Mouse (Mus musculus): Measurements from ENCODE around the gene Lactb. TPM values are rescaled to one million over a fixed set of nuclear protein-coding genes. Genes with fewer than 3 reads are reported as not detected.
A peak's percentile ranks its signal among the peaks of the same experiment; 100 is the strongest.

Gene Lactb
- polyA plus RNA-seq, 1 experiment from 2014 or later = 9.2 TPM

GRCm38 (mm10) chr9:66977121-66977520 is 1.8 kb upstream of the Lactb start:
- Histone ChIP-seq H3K27me3 (ENCODE audit: poor library complexity, severe bottlenecking) (peaks cover 5% of the 10 kb centered on the region; the same call in 1 of the 2 replicates), H3K27ac (no peak overlapping the region), H3K4me1 (peaks cover 20% of the 10 kb centered on the region), H3K4me3 (no peak overlapping the region), H3K36me3 (replicated peaks) (no peaks in the 10 kb centered on the region), H3K9me3 (no peaks in the 10 kb centered on the region)
- WGBS = 82% methylated on average over 5 of the region's 5 CpGs
- DNase-seq (ENCODE audit: extremely low spot score, low spot score) = no peak

GRCm38 (mm10) chr9:66974721-66975225 is 511 bp downstream of the Lactb start:
- under 1% methylated on average over 41 of the region's 41 CpGs for WGBS
- peak overlapping the region; percentile 88 for H3K27ac ChIP-seq
- H3K36me3 ChIP-seq (replicated peaks) = peaks cover 11% of the 10 kb centered on the region
- no peaks in the 10 kb centered on the region for H3K9me3 ChIP-seq
- H3K4me3 ChIP-seq = peak overlapping the region; percentile 82
- DNase-seq (ENCODE audit: extremely low spot score, low spot score) = peak; percentile 86
- H3K27me3 ChIP-seq (ENCODE audit: poor library complexity, severe bottlenecking) = peaks cover 5% of the 10 kb centered on the region; the same call in 1 of the 2 replicates
- peaks cover 20% of the 10 kb centered on the region for H3K4me1 ChIP-seq

- Histone ChIP-seq H3K36me3 (replicated peaks) (peaks cover 20% of the 10 kb centered on the region), H3K27me3 (ENCODE audit: poor library complexity, severe bottlenecking) (no peaks in the 10 kb centered on the region), H3K27ac (no peak overlapping the region), H3K9me3 (no peaks in the 10 kb centered on the region), H3K4me1 (peaks cover 20% of the 10 kb centered on the region), H3K4me3 (no peak overlapping the region)
- no peak for DNase-seq (ENCODE audit: extremely low spot score, low spot score)
- WGBS = 89% methylated on average over 8 of the region's 8 CpGs
These were observed 4.2 kb downstream of the Lactb start for GRCm38 (mm10) chr9:66971116-66971515.

GRCm38 (mm10) chr9:66967492-66967891 is 7.8 kb downstream of the Lactb start:
- Histone ChIP-seq H3K9me3 (no peaks in the 10 kb centered on the region), H3K4me1 (no peaks in the 10 kb centered on the region), H3K4me3 (no peak overlapping the region), H3K27me3 (ENCODE audit: poor library complexity, severe bottlenecking) (no peaks in the 10 kb centered on the region), H3K27ac (no peak overlapping the region), H3K36me3 (replicated peaks) (peaks cover 20% of the 10 kb centered on the region)
- 93% methylated on average over 8 of the region's 8 CpGs for WGBS
- no peak for DNase-seq (ENCODE audit: extremely low spot score, low spot score)

GRCm38 (mm10) chr9:66961478-66961877 is 13.8 kb downstream of the Lactb start:
- no peak overlapping the region for H3K4me3 ChIP-seq
- WGBS = 82% methylated on average over 3 of the region's 3 CpGs
- no peak overlapping the region for H3K27ac ChIP-seq
- no peaks in the 10 kb centered on the region for H3K9me3 ChIP-seq
- no peaks in the 10 kb centered on the region for H3K27me3 ChIP-seq (ENCODE audit: poor library complexity, severe bottlenecking)
- DNase-seq (ENCODE audit: extremely low spot score, low spot score) = no peak
- no peaks in the 10 kb centered on the region for H3K4me1 ChIP-seq
- no peaks in the 10 kb centered on the region for H3K36me3 ChIP-seq (replicated peaks)

- Histone ChIP-seq H3K9me3 (no peaks in the 10 kb centered on the region), H3K4me3 (no peak overlapping the region), H3K27ac (no peak overlapping the region), H3K36me3 (replicated peaks) (peaks cover 3% of the 10 kb centered on the region; the same call in 1 of the 2 replicates), H3K27me3 (ENCODE audit: poor library complexity, severe bottlenecking) (no peaks in the 10 kb centered on the region), H3K4me1 (no peaks in the 10 kb centered on the region)
- no peak for DNase-seq (ENCODE audit: extremely low spot score, low spot score)
- 91% methylated on average over 3 of the region's 3 CpGs for WGBS
These were observed 17.8 kb downstream of the Lactb start for GRCm38 (mm10) chr9:66957451-66957850.

- Histone ChIP-seq H3K4me3 (no peak overlapping the region), H3K9me3 (no peaks in the 10 kb centered on the region), H3K36me3 (replicated peaks) (peaks cover 22% of the 10 kb centered on the region), H3K27ac (no peak overlapping the region), H3K27me3 (ENCODE audit: poor library complexity, severe bottlenecking) (no peaks in the 10 kb centered on the region), H3K4me1 (no peaks in the 10 kb centered on the region)
- 90% methylated on average over 2 of the region's 2 CpGs for WGBS
- DNase-seq (ENCODE audit: extremely low spot score, low spot score) = no peak
These were observed 22.4 kb downstream of the Lactb start for GRCm38 (mm10) chr9:66952886-66953285.

- DNase-seq (ENCODE audit: extremely low spot score, low spot score) = no peak
- Histone ChIP-seq H3K27ac (no peak overlapping the region), H3K4me3 (no peak overlapping the region), H3K27me3 (ENCODE audit: poor library complexity, severe bottlenecking) (no peaks in the 10 kb centered on the region), H3K4me1 (no peaks in the 10 kb centered on the region), H3K36me3 (replicated peaks) (peaks cover 27% of the 10 kb centered on the region), H3K9me3 (no peaks in the 10 kb centered on the region)
- whole genome bisulfite sequencing = 88% methylated on average over 8 of the region's 8 CpGs
These were observed 23.0 kb downstream of the Lactb start for GRCm38 (mm10) chr9:66952321-66952720.

GRCm38 (mm10) chr9:66948536-66948935 is 26.7 kb downstream of the Lactb start:
- 98% methylated on average over 2 of the region's 2 CpGs for WGBS
- no peaks in the 10 kb centered on the region for H3K27me3 ChIP-seq (ENCODE audit: poor library complexity, severe bottlenecking)
- H3K36me3 ChIP-seq (replicated peaks) = peaks cover 25% of the 10 kb centered on the region

GRCm38 (mm10) chr9:66945647-66946641 is 29.3 kb downstream of the Lactb start, which contains the start of gene Rps27l:
Rps27l (plus strand) TSS chr9:66946086.
- Histone ChIP-seq H3K27ac (peak within 1 kb of the TSS; percentile 95), H3K27me3 (ENCODE audit: poor library complexity, severe bottlenecking) (no peaks in the 10 kb centered on the region), H3K4me1 (peaks cover 22% of the 10 kb centered on the region), H3K36me3 (replicated peaks) (peaks cover 25% of the 10 kb centered on the region), H3K9me3 (no peaks in the 10 kb centered on the region), H3K4me3 (peak within 1 kb of the TSS; percentile 86)
- peak; percentile 93 for DNase-seq (ENCODE audit: extremely low spot score, low spot score)
- under 1% methylated on average over 77 of the region's 77 CpGs for WGBS

More at GRCm38 (mm10) chr9:66948536-66948935, 26.7 kb downstream of the Lactb start:
- Histone ChIP-seq H3K4me3 (no peak overlapping the region), H3K27ac (no peak overlapping the region), H3K4me1 (peaks cover 22% of the 10 kb centered on the region), H3K9me3 (no peaks in the 10 kb centered on the region)
- no peak for DNase-seq (ENCODE audit: extremely low spot score, low spot score)

- H3K9me3 ChIP-seq = no peaks in the 10 kb centered on the region
- no peaks in the 10 kb centered on the region for H3K27me3 ChIP-seq (ENCODE audit: poor library complexity, severe bottlenecking)
- H3K4me3 ChIP-seq = peak overlapping the region; percentile 86
- peaks cover 25% of the 10 kb centered on the region for H3K36me3 ChIP-seq (replicated peaks)
- no peak for DNase-seq (ENCODE audit: extremely low spot score, low spot score)
- 25% methylated on average over 4 of the region's 4 CpGs for WGBS
- peaks cover 22% of the 10 kb centered on the region for H3K4me1 ChIP-seq
- H3K27ac ChIP-seq = peak overlapping the region; percentile 95
These were observed 30.1 kb downstream of the Lactb start for GRCm38 (mm10) chr9:66945161-66945560.

- DNase-seq (ENCODE audit: extremely low spot score, low spot score) = no peak
- 8% methylated on average over 4 of the region's 4 CpGs for WGBS
- Histone ChIP-seq H3K27me3 (ENCODE audit: poor library complexity, severe bottlenecking) (peaks cover 5% of the 10 kb centered on the region), H3K4me3 (no peak overlapping the region), H3K27ac (0 out of 2 replicates have a peak overlapping the region, but pooled peaks have one; percentile 8), H3K9me3 (no peaks in the 10 kb centered on the region), H3K4me1 (peaks cover 11% of the 10 kb centered on the region), H3K36me3 (replicated peaks) (no peaks in the 10 kb centered on the region)
These were observed 36.4 kb downstream of the Lactb start for GRCm38 (mm10) chr9:66938836-66939235.

GRCm38 (mm10) chr9:66937507-66937906 is 37.8 kb downstream of the Lactb start:
- 0 out of 2 replicates have a peak overlapping the region, but pooled peaks have one; percentile 2 for H3K27ac ChIP-seq
- 88% methylated on average over 8 of the region's 8 CpGs for WGBS
- H3K36me3 ChIP-seq (replicated peaks) = no peaks in the 10 kb centered on the region
- H3K4me3 ChIP-seq = no peak overlapping the region
- peaks cover 20% of the 10 kb centered on the region for H3K4me1 ChIP-seq
- no peak for DNase-seq (ENCODE audit: extremely low spot score, low spot score)
- H3K27me3 ChIP-seq (ENCODE audit: poor library complexity, severe bottlenecking) = peaks cover 5% of the 10 kb centered on the region
- H3K9me3 ChIP-seq = no peaks in the 10 kb centered on the region
